Mouse (Mus musculus): ENCODE data around the gene Gm49661. TPM values are rescaled to one million over a fixed set of nuclear protein-coding genes. Genes with fewer than 3 reads are reported as not detected.

The Gm49661 gene
- polyA plus RNA-seq, 1 experiment = not detected

- WGBS = 2% methylated on average over 61 of the region's 61 CpGs
- Histone ChIP-seq H3K27ac (ENCODE audit: control insufficient read depth, insufficient read depth, low read length) (peak overlapping the region; percentile 79), H3K4me1 (replicated peaks; ENCODE audit: control insufficient read depth, insufficient read depth, low read length) (peaks cover 24% of the 10 kb centered on the region), H3K27me3 (ENCODE audit: control insufficient read depth, insufficient read depth, low read length) (no peaks in the 10 kb centered on the region), H3K36me3 (ENCODE audit: control insufficient read depth, insufficient read depth, low read length) (no peaks in the 10 kb centered on the region), H3K4me3 (ENCODE audit: control insufficient read depth, insufficient read depth, low read length) (peak overlapping the region; percentile 79)
- peak; percentile 95 for DNase-seq
- TF ChIP-seq POLR2A (IDR thresholded peaks at IDR 0.05; ENCODE audit: control insufficient read depth, extremely low read depth, insufficient read depth, low read length, poor library complexity) (peak; percentile 44; the same call in 1 of the 2 replicates), CTCF (IDR thresholded peaks at IDR 0.05; ENCODE audit: borderline replicate concordance, control insufficient read depth, extremely low read depth, insufficient read depth, low read length, poor library complexity) (0 out of 2 replicates have a peak, but pooled peaks have one; percentile 8)
Measured at GRCm38 (mm10) chr8:84976031-84976762, 7.0 kb upstream of the Gm49661 start.

GRCm38 (mm10) chr8:84975434-84975833 lies 6.2 kb upstream of the Gm49661 start:
- Histone ChIP-seq H3K4me3 (ENCODE audit: control insufficient read depth, insufficient read depth, low read length) (no peak overlapping the region), H3K27ac (ENCODE audit: control insufficient read depth, insufficient read depth, low read length) (no peak overlapping the region; the same call in 1 of the 2 replicates), H3K36me3 (ENCODE audit: control insufficient read depth, insufficient read depth, low read length) (no peaks in the 10 kb centered on the region), H3K4me1 (replicated peaks; ENCODE audit: control insufficient read depth, insufficient read depth, low read length) (peaks cover 20% of the 10 kb centered on the region), H3K27me3 (ENCODE audit: control insufficient read depth, insufficient read depth, low read length) (no peaks in the 10 kb centered on the region)
- TF ChIP-seq POLR2A (IDR thresholded peaks at IDR 0.05; ENCODE audit: control insufficient read depth, extremely low read depth, insufficient read depth, low read length, poor library complexity) = no peak
- TF ChIP-seq CTCF (IDR thresholded peaks at IDR 0.05; ENCODE audit: borderline replicate concordance, control insufficient read depth, extremely low read depth, insufficient read depth, low read length, poor library complexity) = peak; percentile 26; the same call in 1 of the 2 replicates
- DNase-seq = peak; percentile 84
- whole genome bisulfite sequencing = 38% methylated on average over 7 of the region's 7 CpGs

- Histone ChIP-seq H3K27me3 (ENCODE audit: control insufficient read depth, insufficient read depth, low read length) (no peaks in the 10 kb centered on the region), H3K36me3 (ENCODE audit: control insufficient read depth, insufficient read depth, low read length) (no peaks in the 10 kb centered on the region), H3K27ac (ENCODE audit: control insufficient read depth, insufficient read depth, low read length) (no peak overlapping the region), H3K4me1 (replicated peaks; ENCODE audit: control insufficient read depth, insufficient read depth, low read length) (peaks cover 17% of the 10 kb centered on the region), H3K4me3 (ENCODE audit: control insufficient read depth, insufficient read depth, low read length) (no peak overlapping the region)
- DNase-seq = no peak
- WGBS = 69% methylated on average over 8 of the region's 8 CpGs
- TF ChIP-seq POLR2A (IDR thresholded peaks at IDR 0.05; ENCODE audit: control insufficient read depth, extremely low read depth, insufficient read depth, low read length, poor library complexity) = no peak
- TF ChIP-seq CTCF (IDR thresholded peaks at IDR 0.05; ENCODE audit: borderline replicate concordance, control insufficient read depth, extremely low read depth, insufficient read depth, low read length, poor library complexity) = no peak
Measured at GRCm38 (mm10) chr8:84974543-84975142, 5.4 kb upstream of the Gm49661 start.

- H3K4me1 ChIP-seq (replicated peaks; ENCODE audit: control insufficient read depth, insufficient read depth, low read length) = peaks cover 15% of the 10 kb centered on the region
- H3K27ac ChIP-seq (ENCODE audit: control insufficient read depth, insufficient read depth, low read length) = no peak overlapping the region
- WGBS = 82% methylated on average over 4 of the region's 4 CpGs
- no peaks in the 10 kb centered on the region for H3K27me3 ChIP-seq (ENCODE audit: control insufficient read depth, insufficient read depth, low read length)
- H3K36me3 ChIP-seq (ENCODE audit: control insufficient read depth, insufficient read depth, low read length) = no peaks in the 10 kb centered on the region
- DNase-seq = peak; percentile 54
- TF ChIP-seq POLR2A (IDR thresholded peaks at IDR 0.05; ENCODE audit: control insufficient read depth, extremely low read depth, insufficient read depth, low read length, poor library complexity) = no peak
- TF ChIP-seq CTCF (IDR thresholded peaks at IDR 0.05; ENCODE audit: borderline replicate concordance, control insufficient read depth, extremely low read depth, insufficient read depth, low read length, poor library complexity) = no peak
- H3K4me3 ChIP-seq (ENCODE audit: control insufficient read depth, insufficient read depth, low read length) = no peak overlapping the region
Measured at GRCm38 (mm10) chr8:84973803-84974542, 4.7 kb upstream of the Gm49661 start.

- H3K27me3 ChIP-seq (ENCODE audit: control insufficient read depth, insufficient read depth, low read length) = no peaks in the 10 kb centered on the region
- 100% methylated on average over 1 of the region's 1 CpGs for WGBS
- no peaks in the 10 kb centered on the region for H3K36me3 ChIP-seq (ENCODE audit: control insufficient read depth, insufficient read depth, low read length)
- TF ChIP-seq POLR2A (IDR thresholded peaks at IDR 0.05; ENCODE audit: control insufficient read depth, extremely low read depth, insufficient read depth, low read length, poor library complexity) (no peak), CTCF (IDR thresholded peaks at IDR 0.05; ENCODE audit: borderline replicate concordance, control insufficient read depth, extremely low read depth, insufficient read depth, low read length, poor library complexity) (no peak)
- no peak overlapping the region for H3K27ac ChIP-seq (ENCODE audit: control insufficient read depth, insufficient read depth, low read length)
- H3K4me1 ChIP-seq (replicated peaks; ENCODE audit: control insufficient read depth, insufficient read depth, low read length) = peaks cover 18% of the 10 kb centered on the region
- no peak for DNase-seq
- no peak overlapping the region for H3K4me3 ChIP-seq (ENCODE audit: control insufficient read depth, insufficient read depth, low read length)
Measured at GRCm38 (mm10) chr8:84973079-84973478, 3.8 kb upstream of the Gm49661 start.

GRCm38 (mm10) chr8:84970913-84971312 lies 1.7 kb upstream of the Gm49661 start:
- no peak overlapping the region for H3K4me3 ChIP-seq (ENCODE audit: control insufficient read depth, insufficient read depth, low read length)
- TF ChIP-seq CTCF (IDR thresholded peaks at IDR 0.05; ENCODE audit: borderline replicate concordance, control insufficient read depth, extremely low read depth, insufficient read depth, low read length, poor library complexity) (no peak), POLR2A (IDR thresholded peaks at IDR 0.05; ENCODE audit: control insufficient read depth, extremely low read depth, insufficient read depth, low read length, poor library complexity) (no peak)
- WGBS = 90% methylated on average over 5 of the region's 5 CpGs
- DNase-seq = no peak
- H3K27ac ChIP-seq (ENCODE audit: control insufficient read depth, insufficient read depth, low read length) = no peak overlapping the region
- H3K36me3 ChIP-seq (ENCODE audit: control insufficient read depth, insufficient read depth, low read length) = no peaks in the 10 kb centered on the region
- H3K27me3 ChIP-seq (ENCODE audit: control insufficient read depth, insufficient read depth, low read length) = no peaks in the 10 kb centered on the region
- peaks cover 27% of the 10 kb centered on the region for H3K4me1 ChIP-seq (replicated peaks; ENCODE audit: control insufficient read depth, insufficient read depth, low read length)

Measured in thymus, adult 2 months (tissue).